28 mouse cellular contexts compared by ENCODE assay signal in the genomic region with DNA sequence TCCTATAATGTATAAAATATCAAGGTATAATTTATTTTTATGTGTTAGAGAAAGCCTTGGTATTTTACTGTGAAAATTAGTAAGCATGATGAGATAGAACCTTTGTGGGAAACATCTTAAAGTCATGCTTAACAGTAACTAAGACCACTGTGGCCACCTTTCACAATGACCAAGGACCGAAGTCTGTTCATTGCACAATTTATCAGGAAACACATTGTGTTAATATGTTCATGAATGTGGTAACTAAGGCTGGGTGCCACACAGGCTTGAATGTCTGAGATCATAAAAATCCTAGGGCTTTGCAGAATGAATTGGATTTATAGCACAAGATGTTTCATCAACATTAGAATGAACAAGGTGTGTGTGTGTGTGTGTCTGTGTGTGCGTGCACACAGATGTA. TPM values are rescaled to one million over a fixed set of nuclear protein-coding genes. Genes with fewer than 3 reads are reported as not detected.
"Had no signal": no experiment of that assay in that cellular context is flagged by ENCODE, and none has a peak within 500 bp of the region (broad histone marks: within the 10 kb centered on the region; RNA-seq: fewer than 3 reads in every experiment).

No protein-coding gene starts in this region.

- H3K9me3 ChIP-seq: liver, embryonic 15.5 days; lung, embryonic 15.5 days; megakaryocyte, embryonic 14.5 days; midbrain, embryonic 13.5 days; neural tube, embryonic 15.5 days had no signal

- H3K4me1 ChIP-seq: liver, embryonic 15.5 days; lung, embryonic 15.5 days; megakaryocyte, embryonic 14.5 days; midbrain, embryonic 13.5 days; neural tube, embryonic 13.5 days; neural tube, embryonic 15.5 days had no signal

- H3K4me2 ChIP-seq: liver, embryonic 15.5 days; lung, embryonic 15.5 days; midbrain, embryonic 11.5 days; midbrain, embryonic 13.5 days; neural tube, embryonic 13.5 days; neural tube, embryonic 15.5 days had no signal

- H3K4me3 ChIP-seq: liver, embryonic 15.5 days; lung, embryonic 15.5 days; megakaryocyte, embryonic 14.5 days; midbrain, embryonic 13.5 days; myocyte; neural tube, embryonic 13.5 days; neural tube, embryonic 15.5 days had no signal

- H3K9ac ChIP-seq: liver, embryonic 15.5 days; liver, postnatal 0 days; lung, embryonic 15.5 days; midbrain, embryonic 13.5 days; neural tube, embryonic 13.5 days; neural tube, embryonic 15.5 days had no signal

- H3K36me3 ChIP-seq: liver, embryonic 15.5 days; lung, embryonic 15.5 days; midbrain, embryonic 13.5 days; neural tube, embryonic 13.5 days; neural tube, embryonic 15.5 days had no signal

- H3K27me3 ChIP-seq: liver, embryonic 15.5 days; lung, embryonic 15.5 days; megakaryocyte, embryonic 14.5 days; midbrain, embryonic 13.5 days; neural tube, embryonic 13.5 days; neural tube, embryonic 15.5 days had no signal

- H3K27ac ChIP-seq: liver, embryonic 15.5 days; lung, embryonic 15.5 days; macrophage; midbrain, embryonic 13.5 days; neural tube, embryonic 13.5 days; neural tube, embryonic 15.5 days had no signal

- DNase-seq: liver, postnatal 0 days; lung, adult 2 months; lung, postnatal 14 days; lung, postnatal 36 days; retina, postnatal 1 day; right cerebral cortex, adult 18-20 months; right cerebral cortex, postnatal 25 days; right cerebral cortex, postnatal 4 days; spleen, adult 18-20 months; thymus, adult 18-20 months; thymus, postnatal 14 days; thymus, postnatal 36 days had no signal

- ATAC-seq: liver, postnatal 0 days; lung, postnatal 0 days; midbrain, embryonic 13.5 days; midbrain, embryonic 16.5 days had no signal

RNA-seq across cellular contexts. Expression of a gene that starts 19.1 kb away (rescaled TPM):
- polyA plus RNA-seq: liver, embryonic 15.5 days; liver, postnatal 0 days; lung, adult 2 months; lung, embryonic 15.5 days; lung, postnatal 0 days; macrophage; midbrain, embryonic 11.5 days; midbrain, embryonic 13.5 days; midbrain, embryonic 16.5 days; myocyte; neural tube, embryonic 11.5 days; neural tube, embryonic 13.5 days; neural tube, embryonic 15.5 days; small intestine, adult 2 months; stomach, embryonic 14.5 days; stomach, embryonic 16.5 days; thymus, postnatal 0 days had no signal

RNA-seq across cellular contexts. Expression of a gene that starts 24.8 kb away (rescaled TPM):
- polyA plus RNA-seq: liver, embryonic 15.5 days; liver, postnatal 0 days; lung, adult 2 months; lung, embryonic 15.5 days; lung, postnatal 0 days; macrophage; midbrain, embryonic 11.5 days; midbrain, embryonic 13.5 days; midbrain, embryonic 16.5 days; myocyte; neural tube, embryonic 11.5 days; neural tube, embryonic 13.5 days; neural tube, embryonic 15.5 days; small intestine, adult 2 months; stomach, embryonic 14.5 days; stomach, embryonic 16.5 days; thymus, postnatal 0 days had no signal

RNA-seq across cellular contexts. Expression of a gene that starts 33.5 kb away (rescaled TPM):
- polyA plus RNA-seq: liver, embryonic 15.5 days; liver, postnatal 0 days; lung, adult 2 months; lung, embryonic 15.5 days; lung, postnatal 0 days; macrophage; myocyte; neural tube, embryonic 11.5 days; small intestine, adult 2 months; thymus, postnatal 0 days had no signal

RNA-seq across cellular contexts. Expression of a gene that starts 40.3 kb away (rescaled TPM):
- polyA plus RNA-seq: midbrain, embryonic 11.5 days; midbrain, embryonic 13.5 days; midbrain, embryonic 16.5 days had no signal
